Mouse (Mus musculus) liver, embryonic 14.5 days (tissue): ENCODE measurements around the gene Sdhd. TPM values are rescaled to one million over a fixed set of nuclear protein-coding genes. Genes with fewer than 3 reads are reported as not detected.
A peak's percentile ranks its signal among the peaks of the same experiment; 100 is the strongest.

Source experiments
- ATAC-seq: fragments of 200-750 bp; cut with Nextera tagmentation; 2 replicates; pipeline ENCODE4 v1.8.0; 2017; ENCODE audit warnings: moderate number of reproducible peaks, mild to moderate bottlenecking, moderate library complexity; ENCODE audit not compliant: insufficient read depth
- DNase-seq, 3 experiments: peaks; one replicate each; pipeline ENCODE4 v3.0.0-alpha.2; 2012 to 2013; ENCODE audit warnings: low read depth in 3 of 3, low spot score in 3 of 3
- H3K27ac ChIP-seq: fragments of 300-500 bp; sonication (generic); 2 replicates; pipeline ENCODE4 v1.5.1; 2014; ENCODE audit warnings: moderate library complexity, mild to moderate bottlenecking, control low read depth, inconsistent platforms
- H3K27me3 ChIP-seq: fragments of 300-500 bp; sonication (generic); 2 replicates; pipeline ENCODE4 v1.6.1; 2014; ENCODE audit warnings: mild to moderate bottlenecking, low read length, moderate library complexity; ENCODE audit not compliant: control insufficient read depth, insufficient read depth
- H3K36me3 ChIP-seq: fragments of 300-500 bp; sonication (generic); replicated peaks from 2 replicates; pipeline ENCODE4 v1.6.1; 2014; ENCODE audit warnings: low read depth; ENCODE audit not compliant: control insufficient read depth, insufficient read depth
- H3K4me1 ChIP-seq, 2 experiments: fragments of 200-500 bp in 1 of 2; fragments of 300-500 bp in 1 of 2; sonication (generic) in 1 of 2; replicated peaks; 2 replicates each; pipeline ENCODE4 v1.6.1; 2012 to 2014; ENCODE audit warnings: antibody characterized with exemption in 1 of 2, inconsistent platforms in 1 of 2, low read length in 1 of 2; ENCODE audit not compliant: control insufficient read depth in 2 of 2, insufficient read depth in 2 of 2
- H3K4me2 ChIP-seq: fragments of 300-500 bp; sonication (generic); 2 replicates; pipeline ENCODE4 v1.6.1; 2014; ENCODE audit warnings: low read depth, mild to moderate bottlenecking, control low read depth, moderate library complexity
- H3K4me3 ChIP-seq, 2 experiments: fragments of 200-500 bp in 1 of 2; fragments of 300-500 bp in 1 of 2; sonication (generic) in 1 of 2; 2 replicates each; pipeline ENCODE4 v1.5.1; 2012 to 2014; ENCODE audit warnings: low read depth in 2 of 2, low read length in 2 of 2, mild to moderate bottlenecking in 2 of 2, control low read depth in 1 of 2, inconsistent platforms in 1 of 2, moderate library complexity in 1 of 2; ENCODE audit not compliant: insufficient read depth in 1 of 2
- H3K9ac ChIP-seq: fragments of 300-500 bp; sonication (generic); replicated peaks from 2 replicates; pipeline ENCODE4 v1.6.1; 2014; ENCODE audit warnings: mild to moderate bottlenecking, control low read depth, moderate library complexity
- H3K9me3 ChIP-seq: fragments of 300-500 bp; sonication (generic); 2 replicates; pipeline ENCODE4 v1.6.1; 2016; ENCODE audit warnings: low read length, mixed read lengths; ENCODE audit not compliant: control insufficient read depth
- CTCF ChIP-seq: IDR thresholded peaks from 2 replicates; pipeline ENCODE4 v1.5.1; 2016; ENCODE audit warnings: antibody characterized with exemption, low read depth, control low read depth
- EP300 ChIP-seq: IDR thresholded peaks from 2 replicates; pipeline ENCODE4 v1.6.1; 2016; ENCODE audit warnings: antibody characterized with exemption, low read depth
- WGBS: fragments of 180-500 bp; shearing (Covaris S2); extraction: QIAGEN DNeasy Blood & Tissue Kit; methylation state at CpG from one replicate; pipeline ENCODE4 v1.1.7; 2014; ENCODE audit not compliant: insufficient replicate concordance; 5-methylcytosine and 5-hydroxymethylcytosine counted together
- polyA plus RNA-seq, 2 experiments: library from polyadenylated mRNA; depleted of rRNA in 1 of 2; stranded (reverse) in 1 of 2; unstranded in 1 of 2; fragments of >200 nt; fragmentation: Nextera tagmentation in 1 of 2; extraction: Ambion mirVana in 1 of 2; gene quantifications; 2 replicates each; pipeline versions ENCODE4 v1.2.1 to v1.2.3; 2012 to 2014

Gene Sdhd
- polyA plus RNA-seq, 2 experiments = 167 to 322 TPM

- H3K27ac ChIP-seq = no peak overlapping the region
- no peak for ATAC-seq
- no peak overlapping the region for H3K4me3 ChIP-seq
- H3K4me1 ChIP-seq = peaks cover 3% of the 10 kb centered on the region in 2 experiments; a peak in 3 of 4 replicates
- no peak for TF ChIP-seq EP300
- H3K9ac ChIP-seq = no peak overlapping the region
- no peak for DNase-seq
- whole genome bisulfite sequencing = 87% methylated on average over 4 of the region's 4 CpGs
- no peaks in the 10 kb centered on the region for H3K9me3 ChIP-seq
- H3K27me3 ChIP-seq = no peaks in the 10 kb centered on the region
- peaks cover 52% of the 10 kb centered on the region for H3K36me3 ChIP-seq
- no peak overlapping the region for H3K4me2 ChIP-seq
Observed at GRCm38 (mm10) chr9:50612115-50612514, 8.5 kb upstream of the Sdhd start.

- Histone ChIP-seq H3K27me3 (no peaks in the 10 kb centered on the region), H3K36me3 (peaks cover 36% of the 10 kb centered on the region), H3K27ac (peak overlapping the region; percentile 64), H3K4me2 (peak overlapping the region; percentile 87), H3K9me3 (no peaks in the 10 kb centered on the region), H3K9ac (peak overlapping the region; percentile 67), H3K4me1 (peaks cover 24 to 26% of the 10 kb centered on the region in 2 experiments), H3K4me3 (peak overlapping the region; percentile 84 to 96)
- ATAC-seq (peak; percentile 4; the same call in 1 of the 2 replicates), DNase-seq (no peak)
- 0% methylated on average over 6 of the region's 6 CpGs for WGBS
- TF ChIP-seq CTCF (no peak), EP300 (no peak)
Observed at GRCm38 (mm10) chr9:50604338-50604737, 726 bp upstream of the Sdhd start.

DNA sequence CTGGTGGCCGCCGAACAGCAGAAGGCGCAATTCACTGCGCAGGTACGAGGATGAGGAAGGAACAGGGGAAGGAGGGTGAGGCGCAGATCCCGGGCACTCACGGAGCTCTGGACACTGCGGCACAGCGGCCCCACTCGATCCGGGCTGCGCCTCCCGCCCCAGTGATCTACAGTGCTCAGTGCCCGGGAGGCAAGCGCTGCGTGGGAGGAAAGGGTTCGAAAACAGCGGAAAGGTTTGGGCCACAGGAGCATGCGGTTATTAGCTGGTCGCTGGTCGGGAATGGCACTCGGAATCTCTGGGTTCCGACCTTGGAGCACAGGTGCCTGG lies 349 bp upstream of the Sdhd start:
- peaks cover 40% of the 10 kb centered on the region for H3K36me3 ChIP-seq
- ATAC-seq (peak; percentile 78), DNase-seq (no peak)
- H3K4me2 ChIP-seq = peak overlapping the region; percentile 87
- H3K4me3 ChIP-seq = peak overlapping the region; percentile 84 to 96
- no peaks in the 10 kb centered on the region for H3K9me3 ChIP-seq
- H3K4me1 ChIP-seq = peaks cover 24 to 26% of the 10 kb centered on the region in 2 experiments
- under 1% methylated on average over 24 of the region's 24 CpGs for WGBS
- peak overlapping the region; percentile 67 for H3K9ac ChIP-seq
- no peaks in the 10 kb centered on the region for H3K27me3 ChIP-seq
- TF ChIP-seq CTCF (peak; percentile 64), EP300 (no peak)
- peak overlapping the region; percentile 64 for H3K27ac ChIP-seq

GRCm38 (mm10) chr9:50602055-50602845 lies 1.4 kb downstream of the Sdhd start:
- WGBS = 29% methylated on average over 7 of the region's 7 CpGs
- no peak for DNase-seq
- ATAC-seq = no peak

DNA sequence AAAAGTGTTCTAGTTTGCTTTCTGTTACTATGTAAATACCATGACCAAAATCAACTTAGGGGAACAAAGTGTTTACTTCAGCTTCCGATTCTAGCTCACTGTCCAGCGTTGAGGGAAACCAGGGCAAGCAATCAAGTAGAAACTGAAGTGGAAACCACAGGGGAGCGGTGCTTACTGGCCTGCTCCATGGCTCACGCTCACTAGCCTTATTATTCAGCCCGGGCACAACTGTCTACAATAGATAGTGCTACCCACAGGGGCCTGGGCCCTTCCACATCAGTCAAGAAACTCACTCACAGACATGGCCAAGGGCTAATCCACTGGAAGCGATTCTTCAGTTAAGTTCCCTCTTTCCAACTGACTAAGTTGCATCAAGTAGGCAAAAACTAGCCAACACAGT lies 2.1 kb downstream of the Sdhd start:
- 9% methylated on average over 6 of the region's 6 CpGs for WGBS
- Histone ChIP-seq H3K27me3 (no peaks in the 10 kb centered on the region), H3K36me3 (peaks cover 50% of the 10 kb centered on the region), H3K4me2 (peak overlapping the region; percentile 87), H3K9me3 (no peaks in the 10 kb centered on the region), H3K9ac (peak overlapping the region; percentile 84), H3K4me1 (peaks cover 24 to 26% of the 10 kb centered on the region in 2 experiments), H3K27ac (peak overlapping the region; percentile 71), H3K4me3 (peak overlapping the region; percentile 37 to 84)
- no peak for DNase-seq
- ATAC-seq = peak; percentile 55
- TF ChIP-seq CTCF (no peak), EP300 (no peak)

More at GRCm38 (mm10) chr9:50602055-50602845, 1.4 kb downstream of the Sdhd start:
- no peaks in the 10 kb centered on the region for H3K9me3 ChIP-seq
- peaks cover 24 to 26% of the 10 kb centered on the region in 2 experiments for H3K4me1 ChIP-seq
- peak overlapping the region; percentile 84 for H3K9ac ChIP-seq
- H3K4me2 ChIP-seq = peak overlapping the region; percentile 87
- no peaks in the 10 kb centered on the region for H3K27me3 ChIP-seq
- H3K4me3 ChIP-seq = peak overlapping the region; percentile 84 to 96
- H3K27ac ChIP-seq = peak overlapping the region; percentile 71
- H3K36me3 ChIP-seq = peaks cover 47% of the 10 kb centered on the region
- TF ChIP-seq CTCF (no peak), EP300 (no peak)
